Mouse (Mus musculus): ENCODE results near the gene Sec24c. TPM values are rescaled to one million over a fixed set of nuclear protein-coding genes. Genes with fewer than 3 reads are reported as not detected.
A peak's percentile ranks its signal among the peaks of the same experiment; 100 is the strongest.
"Not testable (repeated sequence)": the region's sequence is repeated elsewhere in the genome, so short reads cannot be mapped to it uniquely, and the experiment has no call there.

Gene Sec24c
- polyA plus RNA-seq, 1 experiment from 2014 or later: 96.7 TPM

DNA sequence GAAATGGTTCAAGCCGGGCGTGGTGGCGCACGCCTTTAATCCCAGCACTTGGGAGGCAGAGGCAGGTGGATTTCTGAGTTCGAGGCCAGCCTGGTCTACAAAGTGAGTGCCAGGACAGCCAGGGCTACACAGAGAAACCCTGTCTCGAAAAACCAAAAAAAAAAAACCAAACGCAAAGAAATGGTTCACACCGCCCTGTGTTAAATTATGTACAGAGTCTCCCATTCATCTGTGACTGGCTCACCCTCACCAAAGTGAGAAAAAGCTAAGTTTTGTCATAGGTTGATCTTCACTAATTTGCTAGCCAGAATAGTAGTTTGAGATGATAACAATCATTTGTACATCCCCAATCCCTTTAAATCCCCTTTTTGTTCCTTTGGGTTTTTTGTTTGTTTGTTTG lies 29.4 kb downstream of the Sec24c start:
- not testable (repeated sequence) for H3K27me3 ChIP-seq, ATAC-seq, H3K9me3 ChIP-seq
- H3K36me3 ChIP-seq: peaks cover 15% of the 10 kb centered on the region
- H3K4me1 ChIP-seq (replicated peaks): peaks cover 53% of the 10 kb centered on the region
- peak overlapping the region; percentile 91 for H3K27ac ChIP-seq
- 11% methylated on average over 8 of the region's 8 CpGs for WGBS
- peak overlapping the region; percentile 57 for H3K4me2 ChIP-seq (replicated peaks)
- H3K4me3 ChIP-seq (replicated peaks): peak overlapping the region; percentile 67
- H3K9ac ChIP-seq (replicated peaks): peak overlapping the region; percentile 85

DNA sequence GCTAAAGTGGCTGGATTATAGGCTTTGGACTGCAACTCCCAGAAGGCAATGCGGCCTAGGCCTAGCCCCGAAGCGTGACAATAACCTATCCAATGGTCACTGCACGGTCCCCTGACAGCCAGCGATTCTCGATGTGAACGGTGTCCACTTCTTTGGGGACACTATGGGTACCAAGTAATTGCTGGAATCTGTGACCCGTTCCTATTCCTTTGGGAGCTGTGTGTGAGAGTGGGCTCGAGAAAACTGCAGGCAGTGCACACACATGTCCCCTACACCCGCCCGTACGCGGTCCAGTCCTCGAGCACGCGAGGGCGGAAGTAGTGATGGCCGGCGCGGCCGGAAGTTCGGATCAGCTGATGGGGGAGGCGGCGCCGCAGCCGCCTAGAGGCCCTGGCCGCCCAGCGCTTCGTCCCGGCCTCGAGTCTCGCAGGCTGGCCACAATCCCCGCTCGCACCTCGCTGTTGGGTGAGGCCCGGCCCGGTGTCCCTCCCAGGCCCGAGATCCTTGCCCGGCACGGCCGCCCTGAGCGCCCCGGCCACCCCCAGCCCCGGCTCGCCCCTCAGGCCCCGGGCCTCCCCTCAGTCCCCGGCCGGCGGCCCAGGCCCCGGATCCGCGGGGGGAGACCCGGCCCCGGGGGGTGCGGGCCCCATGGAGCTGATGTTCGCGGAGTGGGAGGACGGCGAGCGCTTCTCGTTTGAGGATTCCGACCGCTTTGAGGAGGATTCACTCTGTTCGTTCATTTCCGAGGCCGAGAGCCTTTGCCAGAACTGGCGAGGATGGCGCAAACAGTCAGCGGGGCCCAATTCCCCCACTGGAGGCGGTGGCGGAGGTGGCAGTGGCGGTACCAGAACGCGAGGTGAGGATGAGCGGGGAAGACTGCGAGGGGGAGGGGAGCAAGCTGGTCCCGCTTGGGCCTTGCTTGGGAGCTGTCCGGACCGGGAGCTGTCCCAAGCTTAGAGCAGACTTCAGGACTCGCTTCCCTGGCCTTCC lies 33.4 kb downstream of the Sec24c start, which contains the start of gene Zswim8:
Gene Zswim8 (plus strand): TSS at position 352 of the 990 bp plus-strand sequence.
- peaks cover 38% of the 10 kb centered on the region for H3K36me3 ChIP-seq
- under 1% methylated on average over 76 of the region's 80 CpGs for WGBS
- H3K9ac ChIP-seq (replicated peaks): peak within 1 kb of the TSS; percentile 99
- H3K9me3 ChIP-seq: no peaks in the 10 kb centered on the region
- peaks cover 29% of the 10 kb centered on the region for H3K4me1 ChIP-seq (replicated peaks)
- H3K4me2 ChIP-seq (replicated peaks): peak within 1 kb of the TSS; percentile 77
- peak; percentile 96 for ATAC-seq
- H3K4me3 ChIP-seq (replicated peaks): peak within 1 kb of the TSS; percentile 98
- H3K27ac ChIP-seq: peak within 1 kb of the TSS; percentile 87
- no peaks in the 10 kb centered on the region for H3K27me3 ChIP-seq

DNA sequence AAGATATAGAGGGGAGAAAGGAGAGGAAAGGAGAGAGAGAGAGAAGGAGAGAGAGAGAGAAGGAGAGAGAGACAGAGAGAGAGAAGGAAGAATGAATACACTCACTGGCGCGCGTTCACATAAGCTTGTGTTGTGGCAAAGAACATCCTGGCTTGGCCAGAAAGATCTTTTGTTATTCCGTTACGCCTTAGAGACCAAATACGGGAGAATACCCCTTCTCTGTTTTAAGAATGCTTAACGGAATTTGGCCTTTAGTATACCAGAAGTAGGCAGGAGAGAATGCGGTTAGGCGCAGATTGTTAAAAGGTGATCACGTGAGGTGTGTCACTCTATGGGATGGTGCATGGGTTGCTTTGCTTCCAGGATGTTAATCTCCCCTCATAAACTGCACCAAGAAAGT lies 34.1 kb downstream of the Sec24c start:
- peaks cover 29% of the 10 kb centered on the region for H3K4me1 ChIP-seq (replicated peaks)
- H3K36me3 ChIP-seq: peaks cover 45% of the 10 kb centered on the region
- H3K27ac ChIP-seq: 0 out of 2 replicates have a peak overlapping the region, but pooled peaks have one; percentile 87
- WGBS: 7% methylated on average over 10 of the region's 10 CpGs
- peak overlapping the region; percentile 77 for H3K4me2 ChIP-seq (replicated peaks)
- no peak for ATAC-seq
- no peaks in the 10 kb centered on the region for H3K27me3 ChIP-seq
- H3K4me3 ChIP-seq (replicated peaks): peak overlapping the region; percentile 98
- no peaks in the 10 kb centered on the region for H3K9me3 ChIP-seq
- peak overlapping the region; percentile 99 for H3K9ac ChIP-seq (replicated peaks)

DNA sequence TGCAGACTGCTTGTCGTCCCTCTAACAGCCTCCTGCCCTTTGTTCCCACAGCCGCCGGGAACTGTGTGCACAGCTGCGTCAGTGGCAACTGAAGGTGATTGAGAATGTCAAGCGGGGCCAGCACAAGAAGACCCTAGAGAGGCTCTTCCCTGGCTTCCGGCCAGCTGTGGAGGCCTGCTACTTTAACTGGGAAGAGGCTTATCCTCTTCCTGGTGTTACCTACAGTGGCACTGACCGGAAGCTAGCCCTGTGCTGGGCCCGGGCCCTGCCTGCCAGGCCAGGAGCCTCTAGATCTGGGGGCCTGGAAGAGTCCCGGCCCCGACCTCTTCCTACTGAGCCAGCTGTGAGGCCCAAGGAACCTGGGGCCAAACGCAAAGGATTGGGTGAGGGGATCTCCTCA lies 39.7 kb downstream of the Sec24c start:
- Histone ChIP-seq H3K36me3 (peaks cover 90% of the 10 kb centered on the region), H3K4me3 (replicated peaks) (no peak overlapping the region), H3K9me3 (no peaks in the 10 kb centered on the region), H3K4me2 (replicated peaks) (no peak overlapping the region), H3K27me3 (no peaks in the 10 kb centered on the region), H3K27ac (no peak overlapping the region), H3K9ac (replicated peaks) (no peak overlapping the region), H3K4me1 (replicated peaks) (peaks cover 10% of the 10 kb centered on the region)
- WGBS: 82% methylated on average over 11 of the region's 11 CpGs
- no peak for ATAC-seq

GRCm38 (mm10) chr14:20718443-20718842 lies 44.3 kb downstream of the Sec24c start:
- H3K36me3 ChIP-seq: peaks cover 100% of the 10 kb centered on the region
- no peak overlapping the region for H3K4me2 ChIP-seq (replicated peaks)
- no peaks in the 10 kb centered on the region for H3K27me3 ChIP-seq
- H3K4me1 ChIP-seq (replicated peaks): no peaks in the 10 kb centered on the region
- H3K4me3 ChIP-seq (replicated peaks): no peak overlapping the region
- no peak overlapping the region for H3K9ac ChIP-seq (replicated peaks)
- ATAC-seq: no peak
- no peak overlapping the region for H3K27ac ChIP-seq
- WGBS: 92% methylated on average over 10 of the region's 10 CpGs
- no peaks in the 10 kb centered on the region for H3K9me3 ChIP-seq

DNA sequence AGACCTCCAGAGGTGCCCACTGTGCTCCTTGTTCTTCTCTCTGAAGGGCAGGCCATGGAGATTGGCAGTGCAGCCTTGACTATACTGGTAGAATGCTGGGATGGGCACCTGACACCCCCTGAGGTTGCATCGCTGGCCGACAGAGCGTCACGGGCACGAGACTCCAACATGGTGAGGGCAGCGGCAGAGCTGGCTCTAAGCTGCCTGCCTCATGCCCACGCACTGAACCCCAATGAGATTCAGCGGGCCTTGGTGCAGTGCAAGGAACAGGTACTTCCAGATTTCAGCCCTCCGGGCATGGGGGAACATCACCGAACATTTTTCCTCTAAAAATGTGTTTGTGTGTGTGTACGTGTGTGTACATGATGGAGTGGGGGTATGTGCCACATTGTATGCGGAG lies 45.7 kb downstream of the Sec24c start:
- no peaks in the 10 kb centered on the region for H3K4me1 ChIP-seq (replicated peaks)
- H3K36me3 ChIP-seq: peaks cover 100% of the 10 kb centered on the region
- H3K27me3 ChIP-seq: no peaks in the 10 kb centered on the region

GRCm38 (mm10) chr14:20721371-20721770 lies 47.3 kb downstream of the Sec24c start:
- H3K27me3 ChIP-seq: no peaks in the 10 kb centered on the region
- H3K4me2 ChIP-seq (replicated peaks): no peak overlapping the region
- H3K27ac ChIP-seq: no peak overlapping the region
- H3K9ac ChIP-seq (replicated peaks): no peak overlapping the region
- peaks cover 100% of the 10 kb centered on the region for H3K36me3 ChIP-seq
- no peaks in the 10 kb centered on the region for H3K4me1 ChIP-seq (replicated peaks)
- 87% methylated on average over 3 of the region's 4 CpGs for WGBS
- H3K4me3 ChIP-seq (replicated peaks): no peak overlapping the region
- H3K9me3 ChIP-seq: no peaks in the 10 kb centered on the region
- peak; percentile 28; the same call in 1 of the 2 replicates for ATAC-seq

More for the DNA sequence above, 45.7 kb downstream of the Sec24c start:
- Histone ChIP-seq H3K9me3 (no peaks in the 10 kb centered on the region), H3K4me2 (replicated peaks) (no peak overlapping the region), H3K9ac (replicated peaks) (no peak overlapping the region), H3K4me3 (replicated peaks) (no peak overlapping the region), H3K27ac (no peak overlapping the region)
- 98% methylated on average over 12 of the region's 12 CpGs for WGBS
- no peak for ATAC-seq

- H3K27me3 ChIP-seq: no peaks in the 10 kb centered on the region
- peaks cover 96% of the 10 kb centered on the region for H3K36me3 ChIP-seq
- H3K9me3 ChIP-seq: no peaks in the 10 kb centered on the region
- no peak overlapping the region for H3K4me2 ChIP-seq (replicated peaks)
- no peak overlapping the region for H3K27ac ChIP-seq
- H3K4me3 ChIP-seq (replicated peaks): no peak overlapping the region
- H3K4me1 ChIP-seq (replicated peaks): no peaks in the 10 kb centered on the region
- 91% methylated on average over 12 of the region's 12 CpGs for WGBS
- no peak overlapping the region for H3K9ac ChIP-seq (replicated peaks)
- ATAC-seq: no peak
Measured at GRCm38 (mm10) chr14:20723006-20723405, 48.9 kb downstream of the Sec24c start.

GRCm38 (mm10) chr14:20724043-20724442 lies 49.9 kb downstream of the Sec24c start:
- no peak overlapping the region for H3K4me3 ChIP-seq (replicated peaks)
- H3K9ac ChIP-seq (replicated peaks): no peak overlapping the region
- no peak overlapping the region for H3K27ac ChIP-seq
- H3K4me1 ChIP-seq (replicated peaks): no peaks in the 10 kb centered on the region
- no peaks in the 10 kb centered on the region for H3K9me3 ChIP-seq
- peaks cover 96% of the 10 kb centered on the region for H3K36me3 ChIP-seq
- WGBS: 33% methylated on average over 5 of the region's 5 CpGs
- peak; percentile 51; the same call in 1 of the 2 replicates for ATAC-seq
- H3K27me3 ChIP-seq: no peaks in the 10 kb centered on the region
- no peak overlapping the region for H3K4me2 ChIP-seq (replicated peaks)

GRCm38 (mm10) chr14:20725660-20726339 lies 51.7 kb downstream of the Sec24c start:
- Histone ChIP-seq H3K4me1 (replicated peaks) (no peaks in the 10 kb centered on the region), H3K4me3 (replicated peaks) (no peak overlapping the region), H3K4me2 (replicated peaks) (no peak overlapping the region), H3K9ac (replicated peaks) (no peak overlapping the region), H3K9me3 (no peaks in the 10 kb centered on the region), H3K27me3 (no peaks in the 10 kb centered on the region), H3K36me3 (peaks cover 96% of the 10 kb centered on the region), H3K27ac (no peak overlapping the region)
- no peak for ATAC-seq
- WGBS: 88% methylated on average over 6 of the region's 6 CpGs

GRCm38 (mm10) chr14:20729871-20730270 lies 55.8 kb downstream of the Sec24c start:
- Histone ChIP-seq H3K4me2 (replicated peaks) (no peak overlapping the region), H3K4me1 (replicated peaks) (peaks cover 14% of the 10 kb centered on the region), H3K36me3 (peaks cover 64% of the 10 kb centered on the region), H3K27ac (no peak overlapping the region), H3K9ac (replicated peaks) (no peak overlapping the region), H3K4me3 (replicated peaks) (no peak overlapping the region), H3K27me3 (no peaks in the 10 kb centered on the region), H3K9me3 (no peaks in the 10 kb centered on the region)
- 94% methylated on average over 9 of the region's 9 CpGs for WGBS
- no peak for ATAC-seq

Measured in midbrain, embryonic 13.5 days (tissue).